Mouse (Mus musculus): ENCODE data around the gene Tnrc6b. TPM values are rescaled to one million over a fixed set of nuclear protein-coding genes. Genes with fewer than 3 reads are reported as not detected.

Gene Tnrc6b
- total and polyA plus RNA-seq, 2 experiments from 2014 or later: 21.0 to 24.0 TPM

DNA sequence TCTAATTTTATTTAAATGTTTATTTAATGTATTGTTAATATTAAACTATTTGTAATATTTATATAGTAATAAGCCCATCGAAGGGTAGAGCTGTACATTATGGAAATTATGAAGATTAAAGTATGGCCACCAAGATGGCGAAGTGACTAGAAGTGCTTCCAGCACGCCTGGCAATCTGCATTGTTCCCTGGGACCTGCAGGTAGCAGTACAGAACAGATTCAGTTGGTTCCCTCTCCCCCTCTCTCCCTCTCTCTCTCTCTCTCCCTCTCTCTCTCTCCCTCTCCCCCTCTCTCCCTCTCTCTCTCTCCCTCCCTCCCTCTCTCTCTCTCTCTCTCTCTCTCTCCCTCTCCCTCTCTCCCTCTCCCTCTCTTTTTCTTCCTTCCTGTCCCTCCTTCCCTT lies 199.1 kb downstream of the Tnrc6b start:
- no peaks in the 10 kb centered on the region for H3K4me1 ChIP-seq (ENCODE audit: insufficient read depth)
- H3K4me3 ChIP-seq (ENCODE audit: low read depth, low read length): no peak overlapping the region
- H3K9ac ChIP-seq: no peak overlapping the region
- no peaks in the 10 kb centered on the region for H3K9me3 ChIP-seq (ENCODE audit: low read length)
- WGBS: 93% methylated on average over 3 of the region's 3 CpGs
- H3K4me2 ChIP-seq (ENCODE audit: low read depth): no peak overlapping the region
- ATAC-seq (no peak), DNase-seq (no peak)
- no peaks in the 10 kb centered on the region for H3K27me3 ChIP-seq (ENCODE audit: insufficient read depth, low read length)
- peaks cover 53% of the 10 kb centered on the region for H3K36me3 ChIP-seq (ENCODE audit: insufficient read depth)
- TF ChIP-seq CTCF (IDR thresholded peaks at IDR 0.05; ENCODE audit: low read depth): no peak
- no peak overlapping the region for H3K27ac ChIP-seq (ENCODE audit: low read depth, low read length)

DNA sequence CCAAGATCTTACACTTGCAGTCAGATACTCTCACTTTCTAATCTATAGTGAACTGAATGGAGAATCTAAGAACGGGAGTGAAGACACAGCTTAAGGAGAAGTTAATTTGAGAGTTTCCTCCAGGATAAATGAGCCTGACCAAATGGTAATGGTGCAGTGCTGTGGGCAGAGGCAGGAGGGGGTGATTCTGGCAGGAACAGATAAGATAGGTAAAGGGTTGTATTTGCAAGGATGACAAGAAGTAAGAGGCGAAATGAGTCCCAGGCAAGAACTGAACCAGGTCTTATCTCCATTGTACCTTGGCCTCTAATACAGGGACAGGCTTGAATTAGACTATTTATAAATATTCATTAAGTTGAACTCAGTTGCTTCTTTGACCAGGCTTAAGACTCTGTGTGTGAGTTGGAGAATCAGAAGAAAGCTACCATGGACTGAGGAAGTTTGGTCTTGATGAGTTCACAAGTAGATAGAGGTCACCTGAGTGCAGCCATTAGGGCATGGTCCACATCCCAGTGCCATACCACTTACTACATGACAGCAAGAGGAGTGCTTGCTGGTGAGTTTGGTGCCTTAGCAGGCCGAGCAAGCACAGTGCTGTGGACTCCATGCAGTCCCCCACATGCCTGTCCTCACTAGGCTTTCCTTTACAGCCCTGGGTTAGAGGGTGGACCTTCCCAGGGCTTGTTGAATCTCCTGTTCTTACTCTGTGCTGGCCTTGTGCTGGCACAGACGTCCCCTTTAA lies 199.8 kb downstream of the Tnrc6b start:
- peaks cover 49% of the 10 kb centered on the region for H3K36me3 ChIP-seq (ENCODE audit: insufficient read depth)
- 96% methylated on average over 4 of the region's 4 CpGs for WGBS
- no peak for DNase-seq

DNA sequence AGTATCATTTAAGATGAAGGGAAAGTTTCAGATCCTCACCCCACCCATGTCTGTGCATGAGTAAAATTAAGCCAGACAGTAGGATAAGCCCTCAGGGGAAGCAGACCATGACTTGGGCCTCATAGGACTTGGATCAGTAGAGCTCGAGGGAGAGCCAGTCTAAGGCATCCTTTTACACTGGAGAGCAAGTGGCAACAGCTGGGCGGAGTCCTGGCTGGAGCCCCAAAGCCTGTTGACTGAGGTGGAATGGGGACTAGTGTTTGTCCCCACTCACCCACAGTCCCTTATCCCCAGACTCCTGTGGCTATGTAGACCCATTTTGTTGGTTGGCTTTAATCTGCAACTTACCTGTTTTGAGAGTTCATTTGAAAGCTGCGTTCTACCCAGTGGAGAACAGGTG lies 201.1 kb downstream of the Tnrc6b start:
- no peak for TF ChIP-seq CTCF (IDR thresholded peaks at IDR 0.05; ENCODE audit: low read depth)
- H3K27ac ChIP-seq (ENCODE audit: low read depth, low read length): no peak overlapping the region
- no peaks in the 10 kb centered on the region for H3K9me3 ChIP-seq (ENCODE audit: low read length)
- H3K9ac ChIP-seq: no peak overlapping the region
- H3K4me1 ChIP-seq (ENCODE audit: insufficient read depth): no peaks in the 10 kb centered on the region
- H3K4me3 ChIP-seq (ENCODE audit: low read depth, low read length): no peak overlapping the region
- H3K36me3 ChIP-seq (ENCODE audit: insufficient read depth): peaks cover 49% of the 10 kb centered on the region
- WGBS: 88% methylated on average over 3 of the region's 3 CpGs
- DNase-seq (no peak), ATAC-seq (no peak)
- H3K27me3 ChIP-seq (ENCODE audit: insufficient read depth, low read length): no peaks in the 10 kb centered on the region
- no peak overlapping the region for H3K4me2 ChIP-seq (ENCODE audit: low read depth)

More for the DNA sequence above, 199.8 kb downstream of the Tnrc6b start:
- H3K9ac ChIP-seq: no peak overlapping the region
- ATAC-seq: no peak
- H3K27ac ChIP-seq (ENCODE audit: low read depth, low read length): no peak overlapping the region
- no peaks in the 10 kb centered on the region for H3K9me3 ChIP-seq (ENCODE audit: low read length)
- H3K4me1 ChIP-seq (ENCODE audit: insufficient read depth): no peaks in the 10 kb centered on the region
- no peaks in the 10 kb centered on the region for H3K27me3 ChIP-seq (ENCODE audit: insufficient read depth, low read length)
- H3K4me2 ChIP-seq (ENCODE audit: low read depth): no peak overlapping the region
- H3K4me3 ChIP-seq (ENCODE audit: low read depth, low read length): no peak overlapping the region
- TF ChIP-seq CTCF (IDR thresholded peaks at IDR 0.05; ENCODE audit: low read depth): no peak

DNA sequence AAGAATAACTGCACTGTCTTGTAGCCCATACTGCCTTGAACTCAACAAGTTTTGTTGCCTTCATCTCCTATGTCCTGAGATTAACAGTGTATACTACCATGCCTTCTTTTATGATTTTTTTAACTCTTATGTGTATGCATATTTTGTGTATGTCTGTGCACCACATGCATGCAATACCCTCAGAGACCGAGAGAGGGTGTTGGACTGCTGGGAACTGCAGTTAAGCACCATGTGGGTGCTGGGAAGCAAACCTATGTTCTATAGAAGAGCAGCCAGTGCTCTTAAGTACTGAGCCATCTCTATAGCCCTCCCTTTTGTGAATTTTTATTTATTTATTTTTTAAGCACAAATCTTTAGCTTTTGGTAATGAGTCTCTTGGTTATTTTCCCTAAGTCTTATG lies 202.7 kb downstream of the Tnrc6b start:
- Histone ChIP-seq H3K4me2 (ENCODE audit: low read depth) (no peak overlapping the region), H3K36me3 (ENCODE audit: insufficient read depth) (peaks cover 53% of the 10 kb centered on the region)

DNA sequence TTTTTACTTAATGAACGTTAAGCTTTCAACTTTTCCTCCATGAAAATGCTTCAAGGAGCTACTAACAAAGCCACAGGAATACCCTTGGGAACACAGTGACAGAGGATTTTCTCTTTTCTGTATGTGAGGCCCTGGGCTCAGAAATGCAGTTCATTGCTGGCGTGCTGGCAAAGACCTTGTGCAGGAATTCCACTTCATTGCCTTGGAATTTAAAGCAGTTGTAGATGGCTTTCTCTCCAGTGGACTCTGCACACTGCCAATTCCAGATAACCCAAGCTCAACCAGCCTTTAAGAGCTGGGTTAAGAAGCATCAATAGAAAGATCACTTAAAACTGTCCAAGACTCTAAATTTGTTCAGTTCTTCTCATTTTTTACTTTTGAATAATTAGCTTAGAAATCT lies 204.7 kb downstream of the Tnrc6b start:
- no peak for ATAC-seq
- H3K4me2 ChIP-seq (ENCODE audit: low read depth): no peak overlapping the region
- H3K27ac ChIP-seq (ENCODE audit: low read depth, low read length): no peak overlapping the region
- TF ChIP-seq CTCF (IDR thresholded peaks at IDR 0.05; ENCODE audit: low read depth): no peak
- H3K4me1 ChIP-seq (ENCODE audit: insufficient read depth): no peaks in the 10 kb centered on the region
- no peaks in the 10 kb centered on the region for H3K9me3 ChIP-seq (ENCODE audit: low read length)
- WGBS: 66% methylated on average over 2 of the region's 2 CpGs
- peaks cover 69% of the 10 kb centered on the region for H3K36me3 ChIP-seq (ENCODE audit: insufficient read depth)
- H3K27me3 ChIP-seq (ENCODE audit: insufficient read depth, low read length): no peaks in the 10 kb centered on the region
- H3K4me3 ChIP-seq (ENCODE audit: low read depth, low read length): no peak overlapping the region
- H3K9ac ChIP-seq: no peak overlapping the region
- no peak for DNase-seq

More for the DNA sequence above, 202.7 kb downstream of the Tnrc6b start:
- no peak overlapping the region for H3K4me3 ChIP-seq (ENCODE audit: low read depth, low read length)
- DNase-seq: no peak
- H3K4me1 ChIP-seq (ENCODE audit: insufficient read depth): no peaks in the 10 kb centered on the region
- WGBS: 89% methylated on average over 1 of the region's 1 CpGs
- no peaks in the 10 kb centered on the region for H3K27me3 ChIP-seq (ENCODE audit: insufficient read depth, low read length)
- no peak for TF ChIP-seq CTCF (IDR thresholded peaks at IDR 0.05; ENCODE audit: low read depth)
- no peak overlapping the region for H3K27ac ChIP-seq (ENCODE audit: low read depth, low read length)
- ATAC-seq: no peak
- no peaks in the 10 kb centered on the region for H3K9me3 ChIP-seq (ENCODE audit: low read length)
- H3K9ac ChIP-seq: no peak overlapping the region

DNA sequence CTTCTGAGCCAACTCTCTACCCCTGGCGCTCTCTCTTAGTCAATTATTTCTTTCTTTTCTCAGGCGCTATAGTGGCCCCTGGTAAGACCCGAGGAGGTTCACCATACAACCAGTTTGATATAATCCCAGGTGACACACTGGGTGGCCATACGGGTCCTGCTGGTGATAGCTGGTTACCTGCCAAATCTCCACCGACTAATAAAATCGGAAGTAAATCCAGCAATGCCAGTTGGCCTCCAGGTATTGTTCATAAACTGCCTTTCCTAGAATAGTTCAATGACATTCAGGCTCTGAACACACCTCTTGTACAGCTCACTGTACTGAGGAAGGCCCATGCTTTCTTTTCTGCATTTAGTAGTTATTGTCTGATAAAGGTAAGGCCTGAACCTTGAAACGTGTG lies 205.5 kb downstream of the Tnrc6b start:
- WGBS: 89% methylated on average over 7 of the region's 7 CpGs

DNA sequence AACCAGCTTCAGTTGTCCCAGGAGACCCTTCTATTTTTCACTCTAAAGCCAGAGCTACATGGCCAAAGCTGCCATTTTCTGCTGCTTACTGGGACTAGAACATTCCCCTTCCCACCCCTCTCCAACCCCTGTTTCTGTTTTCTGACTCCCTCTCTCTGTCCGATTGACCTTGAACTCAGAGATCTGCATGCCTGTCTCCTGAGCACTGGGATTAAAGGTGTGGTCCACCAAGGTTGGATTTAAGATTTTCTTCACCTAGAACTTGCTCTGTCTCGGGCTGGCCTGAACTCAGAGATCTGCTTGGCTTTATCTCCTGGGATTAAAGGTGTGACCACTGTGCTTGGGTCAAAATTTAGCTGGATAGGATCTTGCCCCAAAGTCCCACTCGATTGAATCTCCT lies 209.2 kb downstream of the Tnrc6b start:
- H3K4me3 ChIP-seq (ENCODE audit: low read depth, low read length): no peak overlapping the region
- H3K9me3 ChIP-seq (ENCODE audit: low read length): no peaks in the 10 kb centered on the region
- H3K27me3 ChIP-seq (ENCODE audit: insufficient read depth, low read length): no peaks in the 10 kb centered on the region
- H3K9ac ChIP-seq: no peak overlapping the region
- H3K4me2 ChIP-seq (ENCODE audit: low read depth): no peak overlapping the region
- 97% methylated on average over 3 of the region's 3 CpGs for WGBS
- no peak for DNase-seq
- no peak for ATAC-seq
- peaks cover 62% of the 10 kb centered on the region for H3K36me3 ChIP-seq (ENCODE audit: insufficient read depth)
- H3K4me1 ChIP-seq (ENCODE audit: insufficient read depth): no peaks in the 10 kb centered on the region
- TF ChIP-seq CTCF (IDR thresholded peaks at IDR 0.05; ENCODE audit: low read depth): no peak
- H3K27ac ChIP-seq (ENCODE audit: low read depth, low read length): no peak overlapping the region

More for the DNA sequence above, 205.5 kb downstream of the Tnrc6b start:
- Histone ChIP-seq H3K27me3 (ENCODE audit: insufficient read depth, low read length) (no peaks in the 10 kb centered on the region), H3K9ac (no peak overlapping the region), H3K4me2 (ENCODE audit: low read depth) (no peak overlapping the region), H3K4me3 (ENCODE audit: low read depth, low read length) (no peak overlapping the region), H3K36me3 (ENCODE audit: insufficient read depth) (peaks cover 67% of the 10 kb centered on the region), H3K4me1 (ENCODE audit: insufficient read depth) (no peaks in the 10 kb centered on the region), H3K27ac (ENCODE audit: low read depth, low read length) (no peak overlapping the region), H3K9me3 (ENCODE audit: low read length) (no peaks in the 10 kb centered on the region)
- TF ChIP-seq CTCF (IDR thresholded peaks at IDR 0.05; ENCODE audit: low read depth): no peak
- DNase-seq (no peak), ATAC-seq (no peak)
